Mouse (Mus musculus) urinary bladder, postnatal 10 days (tissue): ENCODE data around the gene Tpsg1.

Experiments used
- DNase-seq: peaks from one replicate; pipeline ENCODE4 v3.0.0; 2022; ENCODE audit warnings: low spot score

The Tpsg1 gene

DNA sequence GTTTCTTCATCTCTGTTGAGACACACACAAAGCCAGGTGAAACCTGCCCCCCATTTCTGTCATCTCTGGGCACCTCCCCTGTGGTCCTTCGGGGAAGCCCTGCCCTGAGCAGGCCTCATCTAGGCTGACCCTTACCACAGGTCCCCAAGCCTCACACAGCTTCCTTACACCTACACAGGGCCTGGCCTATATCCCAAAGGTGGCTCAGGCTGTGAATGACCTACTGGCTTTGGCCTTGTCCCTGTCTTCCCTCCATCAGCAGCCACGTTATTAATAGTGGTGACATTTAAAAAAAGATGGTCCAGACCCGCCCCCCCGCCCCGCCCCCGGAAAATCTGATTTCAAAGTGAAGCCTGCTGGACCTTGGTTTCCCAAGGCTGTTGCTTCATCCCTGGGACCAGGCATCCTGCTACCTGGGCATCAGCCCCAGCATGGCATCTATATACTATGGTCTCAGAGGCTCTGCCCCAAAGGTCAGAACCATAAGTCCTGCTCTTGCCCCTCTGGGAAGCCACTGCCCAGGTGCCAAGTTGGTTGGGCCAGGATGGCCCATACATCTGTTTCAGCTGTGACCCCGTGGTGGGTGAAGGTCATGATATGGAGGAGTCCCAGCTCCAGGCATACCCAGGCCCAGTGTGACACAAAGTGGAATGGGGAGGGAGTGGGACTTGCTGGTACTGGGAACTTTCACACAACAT lies 39.4 kb downstream of the Tpsg1 start:
- no peak for DNase-seq

DNA sequence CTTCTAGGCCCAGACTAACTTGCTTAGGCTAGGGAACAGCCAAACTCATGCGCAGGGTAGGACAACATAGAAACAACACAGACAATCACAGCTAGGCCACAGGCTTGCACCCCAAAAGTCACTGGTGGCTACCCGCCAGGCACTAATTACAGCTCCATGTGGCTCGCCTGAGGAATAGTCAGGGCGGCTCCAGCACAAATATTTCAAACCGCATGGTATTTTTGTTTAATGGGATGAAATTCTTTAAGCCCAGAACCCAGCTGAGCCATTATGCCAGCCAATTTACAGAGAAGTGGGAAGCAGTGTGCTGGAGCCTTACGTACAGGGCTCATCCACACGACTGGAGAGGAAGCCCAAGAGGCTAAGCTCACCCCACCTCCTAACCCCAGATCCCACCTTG lies 40.5 kb downstream of the Tpsg1 start:
- DNase-seq, result no peak

DNA sequence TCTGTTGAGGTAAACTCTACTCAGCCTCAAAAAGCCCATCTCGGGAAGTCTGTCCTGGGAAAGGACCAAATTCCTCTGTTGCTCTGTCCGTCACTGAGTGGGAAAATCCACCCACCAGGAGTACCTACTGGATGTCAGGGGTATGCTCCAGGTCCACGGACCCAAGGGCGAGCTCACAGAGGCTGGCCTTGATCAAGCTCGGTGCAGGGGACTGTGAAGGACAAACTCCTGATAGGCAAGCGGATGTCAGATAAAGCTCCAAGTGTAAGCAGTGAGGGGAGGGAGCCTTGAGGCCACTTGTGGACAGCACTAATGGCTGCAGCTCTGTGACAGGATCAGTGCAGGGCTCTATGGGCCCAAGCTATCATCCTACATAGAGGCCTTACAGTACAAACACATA lies 41.1 kb downstream of the Tpsg1 start:
- DNase-seq, result no peak

DNA sequence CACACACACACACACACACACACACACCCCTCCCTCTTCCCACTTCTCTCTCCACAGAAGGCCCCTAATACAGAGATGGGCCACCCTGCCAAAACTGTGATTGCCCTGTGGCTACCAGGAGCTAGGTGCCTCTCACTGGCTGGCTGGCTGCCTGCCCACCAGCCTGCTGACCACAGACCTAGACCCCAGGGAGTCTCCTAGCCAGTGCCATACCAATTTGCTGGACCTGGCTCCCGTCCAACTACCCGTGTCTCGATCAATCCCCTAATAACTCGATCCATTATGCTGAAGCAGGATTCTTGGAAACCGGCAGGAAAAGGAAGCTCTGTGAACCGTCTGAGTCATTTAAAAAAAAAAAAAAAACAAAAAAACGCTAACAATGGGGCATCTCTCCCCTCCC lies 41.7 kb downstream of the Tpsg1 start:
- DNase-seq, result no peak

DNA sequence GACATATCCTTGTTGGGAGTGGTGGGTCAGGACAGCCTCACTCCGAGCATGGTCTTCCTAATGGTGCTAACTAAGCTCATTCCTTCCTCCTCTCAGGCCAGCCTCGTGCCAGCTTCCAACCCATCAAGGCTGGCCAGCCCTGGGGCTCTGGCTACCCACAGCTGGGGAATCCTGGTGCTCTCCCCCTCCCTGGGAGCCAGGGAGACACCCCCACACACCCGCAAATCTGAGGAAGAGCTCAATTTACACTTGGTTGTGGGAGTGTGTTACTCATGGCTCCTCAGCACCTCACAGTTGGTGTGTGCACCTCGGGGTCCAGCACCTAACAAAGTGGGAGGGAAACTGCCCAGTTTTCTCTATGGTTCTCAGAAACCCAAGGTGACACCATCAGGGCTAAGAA lies 42.2 kb downstream of the Tpsg1 start:
- no peak for DNase-seq

DNA sequence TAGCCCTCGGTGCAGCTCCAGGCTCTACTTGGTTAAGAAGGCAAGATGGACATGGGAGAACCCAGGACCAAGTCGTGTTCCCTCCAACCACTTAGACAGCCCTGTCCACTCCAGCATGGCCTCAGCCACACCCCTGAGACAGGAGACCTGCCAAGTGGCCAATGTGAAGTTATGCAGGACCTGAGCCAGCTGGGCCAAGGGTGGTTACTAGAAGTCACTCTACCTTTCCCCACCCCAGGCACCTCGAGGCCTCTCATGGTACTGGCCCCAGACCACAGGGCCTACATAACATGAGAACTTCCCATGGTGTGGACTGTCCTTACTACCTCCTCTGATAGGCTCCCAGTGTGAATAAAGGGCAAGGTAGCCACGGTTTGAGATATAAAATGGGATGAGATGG lies 45.1 kb downstream of the Tpsg1 start:
- DNase-seq, result no peak

DNA sequence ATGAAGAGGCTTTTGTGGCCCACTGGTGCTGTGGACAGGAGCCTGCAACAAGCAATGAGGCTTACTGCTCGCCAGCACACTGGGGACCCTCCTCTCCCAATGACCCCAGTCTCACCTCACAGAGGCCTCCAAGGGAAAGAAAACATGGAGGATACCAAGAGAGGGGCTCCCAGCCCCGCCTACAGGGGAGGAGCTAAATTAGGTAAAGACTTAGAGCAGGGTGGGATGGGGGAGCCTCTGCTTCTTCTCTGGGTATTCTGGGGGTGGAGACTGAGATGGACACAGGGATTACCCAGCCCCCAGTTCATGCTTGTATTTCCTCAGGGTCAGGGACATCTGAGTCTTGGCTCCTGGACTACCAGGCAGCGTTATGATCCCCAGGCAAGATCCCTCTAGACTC lies 45.8 kb downstream of the Tpsg1 start:
- no peak for DNase-seq

DNA sequence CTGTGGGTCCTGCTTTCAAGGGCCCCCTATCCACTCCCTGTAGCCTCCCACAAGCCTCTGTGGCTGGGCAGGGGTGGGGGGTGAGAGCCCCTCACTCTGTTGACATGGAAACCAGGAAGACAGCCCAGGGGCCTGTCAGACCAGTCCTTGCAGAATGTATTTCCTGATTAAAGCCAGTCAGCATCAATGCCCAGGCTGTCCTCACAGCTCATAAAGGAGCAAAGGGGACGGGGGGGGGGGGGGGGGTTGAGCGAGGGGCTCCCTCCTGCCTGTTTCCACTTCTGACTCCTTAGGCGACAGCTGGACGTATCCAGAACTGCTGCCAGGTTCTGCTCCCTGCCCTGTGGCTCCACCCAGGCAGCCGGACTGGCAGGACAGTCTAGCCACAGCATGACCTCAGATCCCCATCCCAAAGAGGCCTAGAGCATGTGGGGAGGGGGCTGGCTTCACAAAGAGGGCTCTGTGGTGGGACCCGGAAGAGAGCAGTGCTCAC lies 46.4 kb downstream of the Tpsg1 start:
- no peak for DNase-seq

DNA sequence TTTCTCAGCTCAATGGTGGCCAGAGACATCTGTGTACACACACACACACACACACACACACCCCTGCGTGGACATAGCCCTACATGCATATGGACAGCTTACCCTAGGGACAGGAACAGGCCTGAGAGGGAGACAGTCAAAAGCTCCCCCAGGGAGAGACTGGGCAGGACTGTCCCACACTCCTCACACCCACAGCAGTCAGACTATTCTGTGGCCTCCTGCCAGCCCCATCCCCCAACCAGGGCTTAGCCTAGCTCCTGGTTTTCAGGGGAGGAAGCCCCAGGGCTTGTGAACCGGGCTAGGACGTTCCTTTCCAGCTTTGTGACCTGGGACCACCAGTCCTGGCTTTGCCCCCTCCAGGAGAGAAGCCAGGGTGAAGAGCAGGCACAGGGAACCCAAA lies 47.1 kb downstream of the Tpsg1 start:
- DNase-seq, result no peak

DNA sequence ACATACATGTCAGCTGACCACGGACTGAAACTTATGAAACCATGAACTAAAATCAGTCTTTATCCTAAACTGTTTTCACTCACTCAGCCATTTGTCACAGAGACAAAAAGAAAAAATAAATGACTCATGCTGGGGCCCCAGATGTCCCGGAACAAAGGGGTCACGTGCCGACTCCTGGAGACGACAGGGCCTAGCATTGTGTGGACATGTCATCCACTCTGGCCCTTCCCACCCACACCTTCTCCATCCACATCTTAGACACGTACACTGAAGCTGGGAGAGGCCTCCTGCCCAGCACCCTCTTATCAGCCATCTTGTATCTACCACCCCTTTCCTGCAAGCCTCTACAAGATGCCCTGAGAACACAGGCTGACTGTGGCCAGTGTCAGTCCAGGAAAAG lies 48.9 kb downstream of the Tpsg1 start:
- DNase-seq, result no peak

DNA sequence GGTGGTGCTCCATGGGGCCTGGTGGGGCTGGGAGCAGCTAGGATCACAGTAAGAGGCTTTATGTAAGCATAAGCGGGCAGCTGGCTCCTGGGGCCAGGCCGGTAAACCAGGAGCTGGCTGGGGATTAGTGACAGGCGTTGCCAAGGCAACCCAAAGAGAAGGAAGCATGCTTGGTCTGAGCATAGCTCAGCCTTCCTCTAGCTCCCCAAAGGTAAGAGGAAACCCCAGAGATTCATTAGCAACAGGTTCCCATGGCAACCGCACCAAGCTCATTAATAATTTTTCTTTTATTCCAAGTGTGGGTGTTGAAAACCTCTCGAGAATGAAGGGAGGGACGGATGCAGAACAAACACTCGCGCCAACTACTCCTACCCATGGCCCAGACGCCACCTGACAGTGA lies 49.9 kb downstream of the Tpsg1 start:
- DNase-seq, result no peak

DNA sequence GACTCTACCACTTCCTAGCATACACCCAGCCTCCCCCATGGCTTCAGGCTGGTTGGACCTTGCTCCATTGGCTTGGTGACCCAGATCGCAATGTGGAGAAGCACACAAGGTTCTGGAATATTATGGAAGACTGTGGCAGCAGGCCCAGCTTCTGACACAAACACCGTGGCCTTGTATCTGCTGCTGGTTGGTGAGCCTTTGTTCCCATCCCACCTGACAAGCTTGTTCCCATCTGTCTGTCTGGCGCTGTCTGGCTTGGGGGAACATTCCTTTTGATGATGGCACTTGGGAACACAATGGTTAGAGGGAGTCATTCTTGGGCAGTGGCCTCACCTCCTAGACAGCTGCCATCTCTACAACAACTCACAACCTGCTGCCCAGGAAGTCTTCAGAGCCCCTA lies 51.9 kb downstream of the Tpsg1 start:
- no peak for DNase-seq
